Mouse (Mus musculus): ENCODE data around the gene Rnf180.

DNA sequence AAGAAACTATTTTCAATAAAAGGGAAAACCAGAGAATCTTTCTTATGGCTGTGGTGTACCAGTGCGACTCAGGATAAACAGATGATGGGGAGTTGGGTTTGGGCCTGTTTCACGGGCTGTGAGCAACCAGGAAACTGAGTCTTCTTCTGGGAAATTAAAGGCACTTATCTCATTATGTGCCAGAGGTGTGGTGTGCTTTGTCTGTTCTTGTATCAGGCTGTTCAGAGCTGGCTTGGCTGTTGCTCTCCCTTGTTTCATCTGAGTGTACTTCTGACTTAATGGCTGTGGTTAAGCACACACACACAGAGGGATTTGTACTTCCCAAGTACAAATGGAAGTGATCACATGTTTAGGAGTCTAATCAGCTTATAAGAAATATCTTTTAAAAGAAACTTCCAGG, 190.2 kb downstream of the Rnf180 start:
- no peak for TF ChIP-seq POLR2A (IDR thresholded peaks at IDR 0.05; ENCODE audit: low read depth, low read length)
- TF ChIP-seq CTCF (IDR thresholded peaks at IDR 0.05; ENCODE audit: borderline replicate concordance, insufficient read depth, low read length) = no peak
